Mouse (Mus musculus): ENCODE data around the gene Lrrc75a. TPM values are rescaled to one million over a fixed set of nuclear protein-coding genes. Genes with fewer than 3 reads are reported as not detected.

Gene Lrrc75a
- polyA plus RNA-seq, 1 experiment from 2014 or later = 15.5 TPM

DNA sequence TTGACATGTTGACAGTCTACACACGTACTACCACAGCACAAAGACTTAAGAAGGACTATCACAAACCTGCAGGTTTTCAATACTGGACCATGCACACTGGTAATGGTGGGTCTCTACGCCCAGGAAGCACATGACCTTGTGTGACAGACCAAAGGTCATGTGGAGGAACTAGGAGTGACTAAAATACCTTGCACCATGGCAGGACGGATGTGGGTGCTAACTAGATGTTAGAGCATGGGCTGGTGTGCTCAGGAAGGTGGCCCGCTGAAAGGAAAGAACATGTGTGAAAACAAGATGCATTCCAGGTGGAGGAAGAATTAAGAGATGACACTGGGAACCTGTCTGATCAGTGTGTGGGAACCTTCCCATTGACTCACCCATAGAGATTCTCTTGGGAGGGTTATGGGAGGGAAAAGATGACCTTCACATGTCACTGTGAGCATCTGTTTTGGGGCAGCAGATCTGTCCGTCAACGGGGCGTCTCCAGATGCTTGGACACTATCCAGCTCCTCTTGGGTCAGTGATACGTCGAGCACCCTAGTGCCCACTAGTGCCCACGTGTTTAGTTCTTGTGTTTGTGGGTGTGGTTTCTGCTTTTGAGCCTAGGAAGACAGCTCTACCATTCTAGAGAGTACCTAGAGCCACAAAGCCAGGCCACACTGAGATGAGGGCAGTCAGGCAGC, 4.5 kb downstream of the Lrrc75a start:
- no peak for ATAC-seq (ENCODE audit: low FRiP score, low read depth)
- peaks cover 83% of the 10 kb centered on the region for H3K4me1 ChIP-seq
- H3K9me3 ChIP-seq = no peaks in the 10 kb centered on the region
- no peak overlapping the region for H3K4me2 ChIP-seq (replicated peaks)
- peak overlapping the region; percentile 48; the same call in 1 of the 2 replicates for H3K27ac ChIP-seq
- 89% methylated on average over 10 of the region's 10 CpGs for WGBS
- H3K36me3 ChIP-seq = 0 out of 2 replicates have a peak, but pooled peaks cover 4% of the 10 kb centered on the region
- no peak overlapping the region for H3K4me3 ChIP-seq
- no peaks in the 10 kb centered on the region for H3K27me3 ChIP-seq
- no peak overlapping the region for H3K9ac ChIP-seq

DNA sequence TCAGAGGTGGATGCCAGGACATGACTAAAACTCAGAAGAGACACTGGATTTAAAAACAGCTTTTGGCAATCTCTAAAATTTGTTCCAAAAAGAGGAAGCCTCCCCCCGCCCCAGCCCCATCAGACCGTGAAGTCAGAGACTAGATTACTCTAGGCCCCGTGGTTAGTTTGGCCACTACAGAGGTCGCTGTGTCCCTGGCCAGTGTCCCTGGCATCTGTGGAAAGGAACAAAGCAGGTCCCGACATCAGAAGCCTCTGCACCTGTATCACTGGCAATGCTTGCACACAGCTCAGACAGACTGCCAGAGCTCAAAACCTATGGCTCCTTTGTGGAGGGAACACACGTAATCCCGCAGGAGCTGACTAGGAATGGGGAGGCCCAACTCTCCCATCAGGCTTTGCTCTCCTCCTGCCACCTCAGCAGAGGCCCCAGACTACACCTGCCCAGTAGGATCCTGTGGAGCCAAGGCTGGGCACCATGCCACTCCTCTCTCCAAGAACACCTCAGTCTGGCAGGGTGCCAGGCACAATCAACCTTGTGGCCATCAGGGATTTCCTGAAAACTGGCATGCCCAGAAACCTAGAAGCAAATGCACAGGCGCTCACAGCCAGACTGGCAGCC, 5.2 kb downstream of the Lrrc75a start:
- Histone ChIP-seq H3K27ac (peak overlapping the region; percentile 48; the same call in 1 of the 2 replicates), H3K4me1 (peaks cover 90% of the 10 kb centered on the region), H3K27me3 (no peaks in the 10 kb centered on the region), H3K4me3 (no peak overlapping the region), H3K9ac (no peak overlapping the region), H3K36me3 (0 out of 2 replicates have a peak, but pooled peaks cover 4% of the 10 kb centered on the region), H3K9me3 (no peaks in the 10 kb centered on the region), H3K4me2 (replicated peaks) (no peak overlapping the region)
- 74% methylated on average over 8 of the region's 8 CpGs for whole genome bisulfite sequencing
- no peak for ATAC-seq (ENCODE audit: low FRiP score, low read depth)

DNA sequence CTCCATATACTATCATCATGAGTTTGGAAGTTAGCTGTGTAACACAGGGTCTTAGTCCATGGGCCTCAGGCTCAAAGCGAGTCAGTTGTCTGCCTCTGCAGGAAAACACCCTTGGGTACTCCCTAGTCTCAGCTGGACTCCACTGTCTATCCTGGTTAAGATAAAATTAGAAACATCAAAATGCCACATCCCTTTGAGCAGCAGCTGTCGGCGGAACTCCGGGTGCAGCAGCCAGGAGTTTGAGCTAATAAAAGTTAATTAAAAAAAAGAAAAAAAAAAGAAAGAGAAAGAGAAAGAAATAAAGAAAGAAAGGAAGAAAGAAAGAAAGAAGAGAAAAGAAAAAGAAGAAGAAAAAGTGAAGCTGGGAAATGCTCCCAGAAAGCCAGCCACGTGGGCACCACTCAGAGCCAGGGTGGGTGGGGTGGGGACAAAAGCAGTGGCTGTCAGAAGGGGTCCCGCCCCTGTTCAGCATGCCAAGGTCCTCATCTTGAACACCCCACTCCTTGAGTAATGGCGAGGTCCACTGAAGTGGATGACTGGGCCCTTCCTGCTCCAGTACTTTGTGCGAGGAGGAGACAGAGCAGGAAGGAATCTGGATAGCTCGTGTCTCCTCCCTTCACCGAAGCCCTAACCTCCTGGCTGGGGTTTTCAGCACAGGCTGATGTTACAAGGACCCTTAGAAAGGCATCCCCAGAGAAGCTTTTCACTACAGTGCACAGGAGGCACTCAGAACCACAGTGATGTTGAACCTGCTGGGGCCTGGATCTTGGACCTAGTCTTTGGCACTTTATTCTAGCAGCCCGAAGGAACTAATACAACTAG, 6.1 kb downstream of the Lrrc75a start:
- Histone ChIP-seq H3K4me3 (no peak overlapping the region), H3K27ac (no peak overlapping the region; the same call in 1 of the 2 replicates), H3K36me3 (0 out of 2 replicates have a peak, but pooled peaks cover 4% of the 10 kb centered on the region), H3K9ac (no peak overlapping the region), H3K9me3 (no peaks in the 10 kb centered on the region), H3K27me3 (no peaks in the 10 kb centered on the region), H3K4me1 (peaks cover 91% of the 10 kb centered on the region), H3K4me2 (replicated peaks) (no peak overlapping the region)
- 53% methylated on average over 11 of the region's 11 CpGs for WGBS
- no peak for ATAC-seq (ENCODE audit: low FRiP score, low read depth)

DNA sequence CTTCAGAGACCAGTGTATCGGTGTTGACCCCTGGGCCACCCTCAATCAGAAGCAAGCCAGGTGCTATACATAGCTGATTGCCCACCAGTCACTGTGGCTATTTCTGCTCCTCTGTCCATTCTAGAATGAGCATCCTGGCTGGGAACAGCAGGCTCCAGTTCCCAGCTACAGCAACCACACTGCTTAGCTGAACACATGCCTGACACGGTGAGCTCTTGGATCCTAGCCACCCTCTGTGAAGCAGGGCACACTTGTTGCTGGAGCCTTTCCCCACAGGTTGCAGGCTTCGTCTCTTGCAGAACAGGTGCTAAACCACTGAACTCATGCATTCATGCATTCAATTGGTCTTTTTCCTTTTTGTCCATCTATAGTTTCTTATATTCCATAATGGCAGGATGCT, 7.9 kb downstream of the Lrrc75a start:
- Histone ChIP-seq H3K4me1 (peaks cover 91% of the 10 kb centered on the region), H3K4me3 (no peak overlapping the region), H3K36me3 (0 out of 2 replicates have a peak, but pooled peaks cover 4% of the 10 kb centered on the region), H3K9me3 (no peaks in the 10 kb centered on the region), H3K4me2 (replicated peaks) (no peak overlapping the region), H3K27me3 (no peaks in the 10 kb centered on the region), H3K27ac (no peak overlapping the region), H3K9ac (no peak overlapping the region)
- 64% methylated on average over 3 of the region's 3 CpGs for WGBS
- no peak for ATAC-seq (ENCODE audit: low FRiP score, low read depth)

DNA sequence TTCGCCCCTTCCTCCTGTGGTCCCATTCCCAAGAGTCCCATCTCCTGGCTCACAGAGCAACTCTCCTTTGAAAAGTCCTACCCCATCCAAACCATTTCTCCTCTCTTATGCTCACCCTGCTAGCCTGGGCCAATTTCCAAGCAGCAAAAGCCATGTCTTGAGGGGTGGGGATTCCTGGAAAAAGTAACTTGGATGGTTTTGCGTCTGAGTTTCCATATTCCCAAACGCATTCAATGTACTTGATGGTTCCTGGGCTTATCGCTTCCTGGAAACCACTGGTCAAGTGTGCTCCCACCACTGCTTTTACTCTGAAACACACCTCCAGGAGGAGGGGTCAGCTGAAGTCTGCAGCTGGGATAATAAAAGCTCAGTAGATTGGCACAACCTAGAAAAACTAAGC, 9.9 kb downstream of the Lrrc75a start:
- no peak overlapping the region for H3K27ac ChIP-seq
- no peaks in the 10 kb centered on the region for H3K9me3 ChIP-seq
- H3K4me2 ChIP-seq (replicated peaks) = no peak overlapping the region
- no peak overlapping the region for H3K9ac ChIP-seq
- WGBS = 85% methylated on average over 4 of the region's 4 CpGs
- H3K4me1 ChIP-seq = peaks cover 80% of the 10 kb centered on the region
- H3K36me3 ChIP-seq = 0 out of 2 replicates have a peak, but pooled peaks cover under 1% of the 10 kb centered on the region
- ATAC-seq (ENCODE audit: low FRiP score, low read depth) = no peak
- H3K27me3 ChIP-seq = no peaks in the 10 kb centered on the region
- no peak overlapping the region for H3K4me3 ChIP-seq

DNA sequence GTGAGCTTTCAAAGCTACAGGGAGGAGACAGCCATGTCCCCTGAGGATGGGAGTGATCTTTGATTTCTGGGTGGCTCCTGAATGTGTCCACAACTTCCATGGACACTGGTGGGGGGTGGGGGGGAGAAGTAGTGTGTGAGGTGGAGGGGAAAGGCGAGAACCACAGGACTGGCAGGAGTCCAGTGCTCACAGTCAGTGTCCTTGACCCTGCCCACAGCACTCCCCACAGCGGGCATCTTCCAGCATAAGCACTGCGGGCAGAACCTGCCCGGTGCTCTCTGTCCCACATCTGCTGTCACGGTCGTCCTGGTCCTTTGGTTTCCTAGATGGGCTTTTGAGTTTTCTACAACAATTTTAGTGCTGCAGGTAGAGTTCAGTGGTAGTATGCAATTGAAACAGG, 10.5 kb downstream of the Lrrc75a start:
- Histone ChIP-seq H3K36me3 (no peaks in the 10 kb centered on the region), H3K4me2 (replicated peaks) (no peak overlapping the region), H3K9me3 (no peaks in the 10 kb centered on the region), H3K4me1 (peaks cover 74% of the 10 kb centered on the region), H3K4me3 (no peak overlapping the region), H3K27me3 (no peaks in the 10 kb centered on the region), H3K9ac (no peak overlapping the region), H3K27ac (no peak overlapping the region)
- ATAC-seq (ENCODE audit: low FRiP score, low read depth) = no peak
- 85% methylated on average over 6 of the region's 6 CpGs for WGBS

DNA sequence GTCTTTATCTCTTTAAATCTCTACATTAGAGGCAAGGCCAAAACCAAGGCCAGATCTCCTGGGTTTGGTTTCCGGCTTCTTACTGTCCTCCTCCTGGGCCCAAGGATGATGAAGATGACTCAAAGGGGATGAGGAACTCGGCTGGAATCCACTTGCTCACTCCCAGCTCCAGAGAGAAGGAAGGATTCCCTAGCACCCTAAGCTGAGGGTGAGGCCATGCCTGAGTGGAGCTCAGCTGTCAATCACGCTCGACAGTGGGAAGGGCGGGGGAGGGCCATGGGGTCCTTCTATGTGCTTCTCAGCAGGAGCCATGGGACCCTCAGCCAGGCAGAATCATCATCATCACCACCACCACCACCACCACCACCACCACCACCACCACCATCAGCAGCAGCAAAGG, 10.9 kb downstream of the Lrrc75a start:
- 90% methylated on average over 5 of the region's 5 CpGs for WGBS
- Histone ChIP-seq H3K4me1 (peaks cover 70% of the 10 kb centered on the region), H3K4me2 (replicated peaks) (no peak overlapping the region), H3K4me3 (no peak overlapping the region), H3K9me3 (no peaks in the 10 kb centered on the region), H3K27me3 (no peaks in the 10 kb centered on the region), H3K9ac (no peak overlapping the region; the same call in 1 of the 2 replicates), H3K27ac (no peak overlapping the region), H3K36me3 (no peaks in the 10 kb centered on the region)
- ATAC-seq (ENCODE audit: low FRiP score, low read depth) = no peak

DNA sequence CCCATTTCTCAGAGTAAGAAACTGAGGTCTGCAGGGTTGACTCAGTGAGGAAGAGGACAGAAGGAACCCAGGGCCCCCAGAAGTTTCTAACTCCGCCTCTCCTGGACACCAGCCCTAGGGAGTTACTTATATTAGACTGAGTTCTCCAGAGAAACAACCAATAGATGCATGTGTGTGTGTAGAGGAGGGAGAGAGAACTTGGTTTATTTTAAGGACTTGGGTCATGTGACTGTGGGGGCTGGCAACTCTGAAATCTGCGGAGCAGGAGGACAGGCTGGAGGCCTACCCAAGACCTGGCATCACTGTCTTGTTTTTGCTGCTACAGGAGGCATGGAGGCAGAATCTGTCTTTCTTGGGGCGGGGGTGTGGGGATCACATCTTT, 11.5 kb downstream of the Lrrc75a start:
- Histone ChIP-seq H3K27ac (no peak overlapping the region), H3K4me3 (no peak overlapping the region), H3K27me3 (no peaks in the 10 kb centered on the region), H3K4me2 (replicated peaks) (no peak overlapping the region), H3K36me3 (no peaks in the 10 kb centered on the region), H3K9ac (peak overlapping the region; percentile 10; the same call in 1 of the 2 replicates), H3K4me1 (peaks cover 66% of the 10 kb centered on the region), H3K9me3 (no peaks in the 10 kb centered on the region)
- WGBS = 77% methylated on average over 3 of the region's 3 CpGs
- ATAC-seq (ENCODE audit: low FRiP score, low read depth) = no peak

DNA sequence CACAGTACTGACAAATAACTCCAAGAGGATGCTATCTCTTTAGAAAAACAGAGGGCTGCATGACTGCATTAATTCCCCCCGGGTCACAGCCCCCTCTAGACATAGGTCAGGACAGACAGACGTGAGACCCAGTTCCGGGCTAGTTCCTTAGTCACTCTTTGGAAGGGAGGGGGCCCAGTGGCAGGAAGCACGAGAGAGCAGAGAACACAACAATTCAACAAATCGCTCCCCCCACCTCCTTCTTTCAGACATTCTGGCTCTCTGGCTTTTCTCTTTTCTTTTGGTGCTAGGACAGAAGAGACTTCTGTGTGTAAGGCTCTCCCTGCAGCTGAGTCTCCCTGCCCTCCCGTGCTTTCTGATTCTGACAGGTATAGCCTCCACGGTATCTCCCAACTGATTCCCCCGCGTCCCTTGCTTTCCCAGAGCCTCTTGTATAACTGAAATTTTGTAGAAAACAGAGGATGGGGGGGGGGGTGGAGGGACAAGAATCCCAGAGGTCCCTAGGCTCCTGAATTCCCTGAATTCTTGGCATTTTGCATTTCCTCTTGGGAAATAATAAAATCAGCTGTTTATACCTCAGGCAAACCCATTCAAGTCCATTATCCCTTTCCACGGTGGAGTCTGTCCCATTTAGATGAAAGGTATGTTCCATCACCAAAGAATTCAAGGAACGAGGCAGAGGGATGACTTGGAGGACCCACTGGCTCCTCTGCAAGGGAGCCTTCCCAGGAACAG, 12.1 kb downstream of the Lrrc75a start:
- Histone ChIP-seq H3K4me3 (no peak overlapping the region), H3K27me3 (no peaks in the 10 kb centered on the region), H3K4me1 (peaks cover 68% of the 10 kb centered on the region), H3K9me3 (no peaks in the 10 kb centered on the region), H3K27ac (no peak overlapping the region; the same call in 1 of the 2 replicates), H3K9ac (no peak overlapping the region), H3K36me3 (no peaks in the 10 kb centered on the region), H3K4me2 (replicated peaks) (no peak overlapping the region)
- WGBS = 62% methylated on average over 11 of the region's 11 CpGs
- no peak for ATAC-seq (ENCODE audit: low FRiP score, low read depth)

DNA sequence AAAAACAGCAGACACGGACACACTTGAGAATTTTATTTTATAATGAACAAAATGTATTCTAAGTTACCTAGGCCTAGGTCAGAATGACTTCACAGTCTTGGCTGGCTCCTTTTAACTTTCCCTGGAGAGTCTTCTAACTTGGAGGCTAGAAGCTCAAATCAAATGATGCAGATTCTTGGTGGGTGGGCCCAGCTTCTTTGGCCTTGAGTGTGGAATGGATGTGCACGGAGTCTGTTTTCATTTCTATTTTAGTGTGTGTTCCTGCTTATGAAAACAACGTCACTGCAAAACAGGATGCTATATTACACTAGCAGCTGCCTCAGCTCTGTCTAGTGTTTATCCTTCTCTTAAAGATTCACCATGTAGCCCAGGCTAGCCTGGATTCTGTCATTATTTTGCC, 12.9 kb downstream of the Lrrc75a start:
- H3K27ac ChIP-seq = peak overlapping the region; percentile 10; the same call in 1 of the 2 replicates
- H3K9ac ChIP-seq = no peak overlapping the region
- no peaks in the 10 kb centered on the region for H3K27me3 ChIP-seq
- H3K36me3 ChIP-seq = no peaks in the 10 kb centered on the region
- H3K4me1 ChIP-seq = peaks cover 72% of the 10 kb centered on the region
- no peak overlapping the region for H3K4me3 ChIP-seq
- no peak overlapping the region for H3K4me2 ChIP-seq (replicated peaks)
- H3K9me3 ChIP-seq = no peaks in the 10 kb centered on the region
- WGBS = 57% methylated on average over 3 of the region's 3 CpGs
- ATAC-seq (ENCODE audit: low FRiP score, low read depth) = no peak

DNA sequence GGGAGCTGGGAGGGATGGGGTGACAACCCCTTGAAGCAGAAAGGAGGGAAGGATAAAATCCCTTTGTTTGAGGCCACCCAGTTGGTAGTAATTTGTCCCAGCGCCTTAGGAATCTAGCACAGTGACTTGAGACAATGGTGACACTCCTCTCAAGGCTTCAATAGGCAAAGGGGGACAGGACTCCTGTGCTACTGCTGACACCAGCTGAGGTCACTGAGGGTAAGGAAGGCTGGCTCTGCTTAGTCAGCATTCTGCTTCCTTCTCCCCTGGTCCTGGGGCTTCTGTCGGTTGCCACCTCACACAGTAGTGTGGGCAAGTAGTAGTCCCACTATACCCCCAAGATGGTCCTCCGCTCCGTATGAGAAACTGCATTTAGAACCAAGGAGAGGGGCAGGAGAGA, 17.2 kb downstream of the Lrrc75a start:
- peaks cover 61% of the 10 kb centered on the region for H3K4me1 ChIP-seq
- H3K9me3 ChIP-seq = no peaks in the 10 kb centered on the region
- H3K27ac ChIP-seq = no peak overlapping the region
- no peak for ATAC-seq (ENCODE audit: low FRiP score, low read depth)
- WGBS = 40% methylated on average over 4 of the region's 4 CpGs
- H3K4me3 ChIP-seq = no peak overlapping the region
- H3K9ac ChIP-seq = 0 out of 2 replicates have a peak overlapping the region, but pooled peaks have one; percentile 59
- no peaks in the 10 kb centered on the region for H3K27me3 ChIP-seq
- peaks cover 10% of the 10 kb centered on the region; the same call in 1 of the 2 replicates for H3K36me3 ChIP-seq
- no peak overlapping the region for H3K4me2 ChIP-seq (replicated peaks)

Measured in limb, embryonic 13.5 days (tissue).